Mouse (Mus musculus) erythroid progenitor cell, adult 5-6 weeks (primary cell): ENCODE results near the gene Gm17617. TPM values are rescaled to one million over a fixed set of nuclear protein-coding genes. Genes with fewer than 3 reads are reported as not detected.
"Not testable (repeated sequence)": the region's sequence is repeated elsewhere in the genome, so short reads cannot be mapped to it uniquely, and the experiment has no call there.

Experiments used
- ATAC-seq: replicated peaks from 2 replicates; pipeline ENCODE4 v1.8.0; 2016; ENCODE audit warnings: moderate number of reproducible peaks, mild to moderate bottlenecking, moderate TSS enrichment, inconsistent platforms; ENCODE audit not compliant: poor library complexity, low FRiP score, severe bottlenecking
- total RNA-seq, 2 experiments: library from RNA; stranded (forward) in 1 of 2; stranded (reverse) in 1 of 2; fragments of 150-400 nt in 1 of 2; fragments of 186-747, 209-891 nt in 1 of 2; gene quantifications; 2 replicates each; pipeline versions ENCODE4 v1.2.3 to v1.2.4; 2015 to 2017; ENCODE audit warnings: low replicate concordance in 2 of 2

Gene Gm17617
- total RNA-seq, 2 experiments from 2014 or later, result not detected

DNA sequence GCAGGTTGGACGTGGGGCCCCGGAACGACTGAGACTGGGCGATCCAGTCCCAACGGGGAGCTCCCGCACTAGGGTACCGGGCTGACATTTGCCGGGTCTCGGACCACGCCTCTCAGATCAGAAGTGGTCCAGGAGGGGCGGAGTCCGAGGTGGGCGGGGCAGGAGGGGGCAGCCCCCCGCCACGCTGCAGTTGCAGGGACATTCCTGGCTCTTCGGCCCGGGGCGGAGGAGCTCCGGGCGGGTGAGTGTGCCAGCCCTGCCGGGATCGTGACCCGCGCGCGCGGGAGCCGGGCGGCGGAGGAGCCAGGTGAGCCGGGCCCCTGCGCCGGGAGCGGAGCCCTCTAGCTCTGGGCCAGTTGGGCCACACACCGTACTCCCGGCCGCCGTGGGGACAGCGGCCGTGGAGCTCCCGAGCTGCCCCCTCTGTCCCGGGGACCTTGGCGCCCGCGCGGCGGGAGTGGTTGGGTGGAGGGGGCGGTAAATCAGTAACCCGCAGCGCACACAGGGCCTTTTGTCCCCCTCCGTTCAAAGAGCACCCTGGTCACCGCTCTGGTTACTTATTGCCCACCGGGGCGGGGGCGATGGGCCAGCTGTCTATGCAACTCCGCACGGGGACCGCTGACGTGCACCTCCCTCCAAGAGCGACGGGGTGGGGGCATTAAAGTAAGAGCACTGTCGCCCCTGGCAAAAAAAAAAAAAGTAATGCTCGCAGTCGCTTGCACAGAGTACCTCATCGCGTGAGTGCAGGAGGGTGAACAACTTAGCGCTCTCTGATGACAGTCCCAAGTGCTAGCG, 19.5 kb upstream of the Gm17617 start, which contains the start of gene Fgfr4:
TSS of gene Fgfr4 (plus strand) at position 20 of the 795 bp plus-strand sequence.
- ATAC-seq, result no peak

DNA sequence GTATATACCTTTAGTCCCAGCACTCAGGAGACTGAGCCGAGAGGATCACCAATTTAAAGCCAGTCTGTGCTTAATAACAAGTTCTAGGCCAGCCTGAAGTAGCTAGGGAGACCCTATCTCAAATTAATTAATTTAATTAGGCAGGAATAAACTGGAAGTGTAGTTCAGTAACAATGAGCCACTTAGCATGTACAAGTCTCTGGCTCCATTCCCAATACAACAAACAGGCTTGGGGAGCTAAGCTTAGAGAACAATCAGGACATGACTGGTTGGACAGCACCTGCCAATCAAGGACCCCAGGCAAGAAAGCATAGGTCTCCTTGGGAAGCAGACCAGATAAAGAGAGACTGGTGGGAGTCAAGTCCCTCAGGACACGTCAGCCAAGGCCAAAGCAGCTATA, 6.9 kb upstream of the Gm17617 start:
- no peak for ATAC-seq

DNA sequence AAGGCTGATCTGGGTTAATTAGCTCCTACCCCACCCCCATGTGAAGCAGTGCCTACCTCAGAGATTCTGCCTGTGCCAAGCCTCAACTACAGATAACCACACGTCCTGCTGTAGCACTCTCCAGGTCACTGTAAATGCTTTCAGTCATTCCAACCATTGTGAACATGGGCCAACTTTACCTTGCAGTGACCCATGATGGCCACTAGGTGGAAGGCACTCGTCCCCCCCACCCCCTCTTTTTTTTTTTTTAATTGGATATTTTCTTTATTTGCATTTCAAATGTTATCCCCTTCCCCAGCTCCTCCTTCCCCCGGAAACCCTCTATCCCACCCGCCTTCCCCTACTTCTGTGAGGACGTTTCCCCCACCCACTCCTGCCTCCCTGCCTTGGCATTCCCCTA, 2.0 kb upstream of the Gm17617 start:
- ATAC-seq, result peak; percentile 80

DNA sequence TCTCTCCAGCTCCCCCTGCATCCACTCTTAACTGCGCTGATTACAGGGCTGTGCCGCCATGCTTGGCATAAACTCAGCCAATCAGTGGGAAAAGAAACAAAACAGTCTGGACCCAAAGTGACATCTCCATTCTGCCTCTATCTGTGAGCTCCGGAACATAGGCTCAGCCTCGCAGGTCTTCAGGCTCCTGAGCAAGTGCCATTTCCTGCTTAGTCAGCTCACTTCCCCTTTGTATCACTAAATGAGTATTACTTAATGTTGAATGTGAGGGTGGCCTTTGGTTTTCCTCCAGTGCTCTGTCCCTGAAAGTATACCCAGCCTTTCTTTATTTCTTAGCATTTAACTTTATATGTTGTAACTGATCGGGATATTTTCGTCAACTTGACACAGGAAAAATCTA, 8.4 kb downstream of the Gm17617 start:
- ATAC-seq, result no peak

DNA sequence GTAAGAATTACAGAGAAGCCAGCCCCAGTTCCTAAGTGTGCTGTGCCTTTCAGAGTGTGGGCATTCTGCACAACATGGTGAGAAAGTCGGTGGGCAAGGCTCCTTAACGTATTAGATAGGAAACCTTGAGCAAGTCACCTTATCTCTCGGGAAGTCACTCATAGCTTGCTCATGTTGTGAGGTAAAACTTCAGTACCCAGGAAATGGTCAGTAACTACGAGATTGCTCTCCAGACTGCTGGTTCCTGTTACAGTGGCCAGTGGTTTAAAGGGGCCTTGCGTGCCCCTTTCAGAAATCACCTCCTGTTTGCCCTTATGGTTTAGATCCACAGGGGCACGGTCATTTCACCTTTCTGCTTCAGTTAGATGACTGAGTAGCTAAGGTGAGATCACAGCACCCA, 19.0 kb downstream of the Gm17617 start:
- no peak for ATAC-seq

DNA sequence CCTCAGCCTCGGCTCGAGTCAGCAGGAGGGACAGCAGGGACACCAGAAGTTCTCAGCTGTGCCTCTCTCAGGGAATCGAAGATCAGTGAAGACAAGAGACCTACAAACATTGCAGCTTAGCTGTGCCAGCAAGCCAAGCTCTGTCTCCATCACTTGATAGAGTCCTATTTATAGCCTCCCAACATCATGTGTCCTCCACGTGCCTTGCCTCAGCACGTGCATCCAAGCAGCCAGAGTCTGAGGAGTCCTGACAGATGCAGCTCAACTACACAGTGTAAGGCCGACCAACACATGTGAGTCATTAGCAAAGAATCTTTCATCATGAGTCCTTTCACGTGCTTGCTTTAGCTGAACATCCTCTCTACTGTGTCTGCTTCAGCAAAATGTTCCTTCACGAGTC, 25.7 kb downstream of the Gm17617 start:
- ATAC-seq, result no peak

DNA sequence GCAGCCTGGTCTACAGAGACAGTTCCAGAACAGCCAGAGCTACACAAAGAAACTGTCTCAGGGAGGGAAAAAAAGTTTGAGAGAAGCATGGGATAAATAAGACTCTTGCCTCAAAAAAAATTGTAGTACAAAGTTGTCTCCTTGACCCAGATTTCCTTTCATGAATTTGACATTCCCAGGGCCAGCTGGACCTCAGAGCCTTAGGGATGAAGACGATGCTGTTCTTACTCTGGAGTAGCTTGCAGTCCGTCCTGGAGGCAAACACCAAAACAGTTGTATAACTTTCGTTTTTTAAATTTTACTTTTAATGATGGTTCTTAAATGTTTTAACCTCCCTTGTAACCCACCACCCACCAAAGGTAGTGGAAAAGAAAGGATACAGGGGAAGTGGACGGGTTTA, 26.2 kb downstream of the Gm17617 start:
- ATAC-seq, result no peak

DNA sequence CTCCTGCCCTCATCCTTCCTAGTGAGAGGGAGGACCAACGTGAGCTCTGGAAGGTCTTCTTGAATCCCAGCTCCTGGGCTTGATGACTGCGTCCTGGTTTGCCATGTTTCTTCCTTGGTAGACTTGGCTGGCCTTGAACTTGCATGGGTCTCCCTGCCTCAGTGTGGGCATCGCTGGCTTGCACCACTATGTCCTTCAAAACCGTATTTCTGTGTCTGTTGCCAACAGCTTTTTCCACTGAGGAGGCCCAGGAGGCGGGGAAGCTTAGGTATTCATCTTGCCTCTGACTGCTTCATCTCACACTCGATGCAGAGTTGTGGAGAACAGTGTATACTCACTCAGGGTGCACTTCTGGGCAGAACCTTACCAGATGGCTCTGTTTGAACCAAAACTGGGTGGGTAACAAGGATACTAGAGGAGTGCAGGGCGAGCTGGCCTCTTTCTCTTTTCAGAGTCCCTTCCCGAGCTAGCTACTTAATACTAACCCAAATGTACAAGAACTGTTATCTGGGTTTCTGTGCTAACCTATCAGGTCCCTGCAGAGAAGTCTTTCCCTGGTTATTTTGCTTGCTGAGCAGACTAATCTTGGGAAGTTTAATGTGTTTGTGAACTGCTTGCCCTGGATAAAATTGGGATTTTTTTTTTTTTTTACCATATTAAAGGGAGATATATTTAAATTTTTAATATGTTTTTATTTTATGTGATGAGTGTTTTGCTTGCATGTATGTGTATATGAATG, 27.2 kb downstream of the Gm17617 start:
- peak; percentile 50 for ATAC-seq

DNA sequence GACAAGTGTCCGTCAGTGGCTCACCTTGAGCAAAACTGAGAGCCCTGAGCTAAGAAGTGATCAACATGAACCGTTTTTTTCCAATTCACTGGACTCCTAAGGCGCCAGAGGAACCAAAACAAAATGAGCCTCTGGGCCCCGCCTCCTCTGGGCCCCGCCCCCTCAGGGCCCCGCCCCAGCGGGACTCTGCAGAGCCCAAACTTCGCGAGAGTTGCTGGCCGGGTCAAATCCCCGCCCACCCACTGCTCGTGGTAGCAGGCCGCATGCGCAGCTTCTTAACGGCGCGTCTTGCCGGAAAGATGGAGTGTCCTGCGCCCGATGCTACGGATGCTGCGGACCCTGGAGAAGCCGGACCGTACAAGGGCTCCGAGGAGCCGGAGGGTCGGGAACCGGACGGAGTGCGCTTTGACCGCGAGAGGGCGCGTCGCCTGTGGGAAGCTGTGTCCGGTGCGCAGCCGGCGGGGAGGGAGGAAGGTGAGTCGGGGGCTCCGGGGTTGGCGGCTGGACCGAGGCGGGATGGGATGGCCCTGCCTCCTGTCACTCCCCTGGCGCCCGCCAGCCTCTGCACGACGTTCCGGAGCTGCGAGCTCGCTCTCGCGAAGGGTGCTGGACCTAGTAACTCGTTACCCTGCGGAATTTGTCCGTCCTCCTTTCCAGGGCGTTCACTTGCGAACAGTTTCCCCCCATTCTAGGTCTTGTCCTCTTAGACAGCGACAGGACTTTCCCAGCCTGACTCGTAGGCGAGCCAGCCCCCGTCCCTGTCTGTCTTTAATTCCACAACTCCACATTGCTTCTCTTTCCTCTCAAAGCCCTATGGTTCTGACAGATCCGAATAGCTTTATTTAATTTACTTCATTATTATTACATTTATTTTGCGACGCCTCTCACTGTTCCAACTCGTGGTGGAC, 28.0 kb downstream of the Gm17617 start, which contains the start of gene Zfp346:
TSS of gene Zfp346 (plus strand) at position 267 of the 908 bp plus-strand sequence.
- ATAC-seq, result peak; percentile 93

DNA sequence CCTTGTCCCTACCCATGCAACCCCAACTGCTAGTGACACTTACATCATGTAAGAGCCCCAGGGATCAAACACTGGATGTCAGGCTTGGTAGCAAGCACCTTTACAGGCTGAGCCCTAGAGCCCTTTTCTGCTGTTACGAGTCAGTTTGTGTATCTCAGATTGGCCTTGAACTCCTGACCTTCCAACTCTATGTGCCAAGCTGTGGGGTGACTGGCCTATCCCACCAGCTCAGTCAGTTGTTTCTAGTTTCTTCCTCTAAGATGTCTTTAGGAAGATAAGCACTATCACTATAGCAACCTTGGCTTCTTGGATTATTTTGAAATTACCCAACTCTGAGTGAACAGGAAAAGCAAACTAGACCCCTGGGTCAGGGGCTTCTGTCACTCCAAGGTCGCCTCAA, 30.0 kb downstream of the Gm17617 start:
- no peak for ATAC-seq

DNA sequence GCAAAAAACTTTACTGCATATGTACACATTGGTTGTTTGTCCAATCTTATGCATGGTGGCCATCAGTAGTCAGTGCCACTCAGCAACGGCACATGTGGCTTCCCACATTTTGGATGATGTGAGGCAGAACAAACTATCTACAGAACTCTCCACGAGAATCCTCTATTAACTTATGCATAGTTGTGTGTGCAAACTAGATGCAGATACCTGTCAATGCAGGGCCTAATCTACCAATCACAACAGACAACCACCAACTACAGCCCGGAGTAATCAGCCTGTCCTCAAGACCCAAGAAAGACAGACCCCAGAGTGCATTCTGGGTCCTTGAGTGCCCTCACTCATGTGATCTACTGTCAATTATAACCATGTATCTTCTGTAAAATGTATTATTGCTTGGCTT, 31.0 kb downstream of the Gm17617 start:
- ATAC-seq, result no peak

DNA sequence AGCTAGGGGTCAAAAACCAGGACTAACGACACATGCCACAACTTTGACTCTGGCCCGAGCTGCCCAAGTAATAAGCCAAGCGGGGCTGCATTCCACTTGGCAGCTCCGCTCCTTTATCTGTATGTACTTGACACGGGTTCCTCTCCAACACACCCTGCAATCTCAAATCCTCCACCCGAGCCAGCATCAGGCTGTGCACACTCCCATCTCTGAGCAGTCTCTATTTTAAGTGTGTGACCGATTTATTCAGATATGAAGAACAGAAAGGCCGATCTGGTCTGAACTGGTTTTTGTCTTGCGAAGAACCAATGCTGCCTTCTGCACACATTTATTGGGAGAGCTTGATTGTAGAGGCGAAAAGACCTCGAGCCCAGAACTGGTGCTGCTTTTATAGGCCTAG, 31.7 kb downstream of the Gm17617 start:
- no peak for ATAC-seq

DNA sequence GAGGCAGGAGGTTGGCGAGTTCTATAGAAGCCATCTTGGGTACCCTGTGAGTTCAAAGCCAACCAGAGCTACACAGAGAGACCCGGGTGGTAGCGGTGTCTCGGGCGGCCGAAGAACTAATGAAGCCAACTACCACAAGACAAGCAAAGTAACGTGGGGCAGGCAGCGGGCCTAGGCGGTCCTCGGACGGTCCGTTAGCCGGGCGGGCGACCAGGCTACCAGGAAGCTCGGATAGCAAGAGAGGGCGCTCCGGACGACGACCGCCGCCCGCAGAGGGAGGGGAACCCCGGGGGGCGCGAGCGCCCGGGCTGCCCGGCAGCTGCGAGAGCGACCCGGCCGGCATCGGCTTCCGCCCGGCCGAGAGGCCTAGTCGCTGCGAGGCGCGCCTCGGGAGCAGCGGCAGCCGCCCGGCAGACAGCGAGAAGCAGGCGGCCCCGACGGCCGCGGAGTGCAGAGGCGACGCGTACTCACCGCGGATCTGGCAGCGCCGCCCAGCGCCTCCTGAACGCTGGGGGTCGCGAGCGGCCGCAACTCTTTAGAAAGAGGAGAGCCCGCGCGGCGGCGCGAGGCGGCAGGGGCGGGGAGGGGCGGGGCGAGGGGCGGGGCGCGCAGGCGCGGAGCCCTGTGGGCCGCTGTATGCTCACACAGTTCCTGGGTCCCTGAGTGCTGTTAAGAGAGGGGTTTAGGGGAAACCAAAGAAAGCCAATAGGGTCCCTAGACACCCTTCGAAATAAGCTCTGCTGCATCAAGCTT, 33.4 kb downstream of the Gm17617 start, which contains the start of gene Uimc1:
TSS of gene Uimc1 (minus strand) at position 575 of the 753 bp plus-strand sequence.
- ATAC-seq, result peak; percentile 79

DNA sequence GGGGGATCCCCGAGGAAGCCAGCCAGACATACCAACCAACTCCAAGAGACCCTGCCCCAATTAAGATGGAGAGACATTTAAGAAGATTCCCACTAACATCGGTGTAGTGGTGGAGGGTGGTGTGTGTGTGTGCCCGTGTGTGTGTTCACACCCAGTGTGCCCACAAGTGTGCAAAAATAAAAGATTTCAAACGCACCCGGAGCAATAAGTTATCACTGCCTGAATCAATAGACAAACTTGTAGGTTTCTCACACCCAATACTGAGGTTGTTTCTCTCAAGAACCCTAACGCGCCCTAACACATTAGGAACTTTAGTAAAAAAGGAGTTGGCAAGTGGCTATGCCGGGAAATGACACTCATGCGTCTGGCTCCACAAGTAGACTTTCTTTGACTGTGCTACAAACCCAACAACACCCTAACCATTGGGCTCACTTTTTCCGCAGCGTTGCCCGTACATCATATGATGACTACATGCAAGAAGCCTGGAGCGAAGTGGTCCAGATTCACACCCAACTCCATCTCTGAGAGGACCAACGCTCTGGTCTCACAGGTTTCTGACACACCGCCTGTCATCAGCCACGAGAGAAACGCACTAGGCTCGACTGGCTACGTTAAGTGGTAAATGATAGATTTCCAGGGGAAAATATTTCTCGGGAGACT, 34.2 kb downstream of the Gm17617 start:
- peak; percentile 64 for ATAC-seq

DNA sequence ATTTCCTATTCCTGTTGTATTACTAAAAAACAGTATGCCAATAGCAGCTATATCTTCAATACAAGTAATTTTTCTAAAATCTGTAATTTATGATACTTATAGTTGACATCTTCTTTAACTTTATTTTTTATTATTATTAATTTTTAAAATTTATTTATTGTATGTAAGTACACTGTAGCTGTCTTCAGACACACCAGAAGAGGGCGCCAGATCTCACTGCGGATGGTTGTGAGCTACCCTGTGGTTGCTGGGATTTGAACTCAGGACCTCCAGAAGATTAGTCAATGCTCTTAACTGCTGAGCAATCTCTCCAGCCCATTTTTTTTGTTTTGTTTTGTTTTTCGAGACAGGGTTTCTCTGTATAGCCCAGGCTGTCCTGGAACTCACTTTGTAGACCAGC, 35.5 kb downstream of the Gm17617 start:
- not testable (repeated sequence) for ATAC-seq

DNA sequence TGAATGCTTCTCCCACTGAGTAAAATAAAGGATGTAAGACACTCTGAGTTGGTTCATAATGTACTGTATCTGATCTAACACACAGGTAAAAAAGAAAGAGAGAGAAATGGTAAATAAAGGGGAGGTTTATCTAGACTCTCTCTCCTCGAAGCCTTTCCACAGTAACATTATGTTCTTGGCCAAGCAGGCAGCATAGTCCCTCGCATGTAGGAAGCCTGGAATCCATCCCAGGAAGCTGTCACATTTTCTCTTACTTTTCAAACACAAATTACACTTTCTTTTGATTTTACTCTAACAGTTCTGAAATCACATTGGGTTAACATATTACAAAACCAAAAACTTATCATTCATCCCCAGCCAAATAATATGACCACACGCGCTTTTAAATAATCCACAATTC, 40.8 kb downstream of the Gm17617 start:
- ATAC-seq, result no peak
